Mouse (Mus musculus) stomach, postnatal 0 days (tissue): Measurements from ENCODE around the gene Fgfr2. TPM values are rescaled to one million over a fixed set of nuclear protein-coding genes. Genes with fewer than 3 reads are reported as not detected.

Experiments
- ATAC-seq: fragments of 200-750 bp; cut with Nextera tagmentation; 2 replicates; pipeline ENCODE4 v1.8.0; 2017; ENCODE audit not compliant: low FRiP score, low TSS enrichment
- DNase-seq: peaks from one replicate; pipeline ENCODE4 v3.0.0-alpha.2; 2016; ENCODE audit warnings: low spot score
- H3K27ac ChIP-seq: fragments of 300-500 bp; sonication (generic); replicated peaks from 2 replicates; pipeline ENCODE4 v1.5.1; 2014; ENCODE audit warnings: mild to moderate bottlenecking, control low read depth
- H3K27me3 ChIP-seq: fragments of 300-500 bp; sonication (generic); 2 replicates; pipeline ENCODE4 v1.6.1; 2014; ENCODE audit warnings: low read length; ENCODE audit not compliant: control insufficient read depth, insufficient read depth
- H3K36me3 ChIP-seq: fragments of 300-500 bp; sonication (generic); 2 replicates; pipeline ENCODE4 v1.6.1; 2014; ENCODE audit warnings: low read length, mixed read lengths; ENCODE audit not compliant: control insufficient read depth, insufficient read depth
- H3K4me1 ChIP-seq: fragments of 300-500 bp; sonication (generic); replicated peaks from 2 replicates; pipeline ENCODE4 v1.6.1; 2014; ENCODE audit warnings: antibody characterized with exemption; ENCODE audit not compliant: control insufficient read depth, insufficient read depth
- H3K4me2 ChIP-seq: fragments of 300-500 bp; sonication (generic); replicated peaks from 2 replicates; pipeline ENCODE4 v1.6.1; 2014; ENCODE audit warnings: low read depth, mild to moderate bottlenecking, control low read depth, moderate library complexity
- H3K4me3 ChIP-seq: fragments of 300-500 bp; sonication (generic); 2 replicates; pipeline ENCODE4 v1.5.1; 2014; ENCODE audit warnings: low read depth, low read length, control low read depth
- H3K9ac ChIP-seq: fragments of 300-500 bp; sonication (generic); 2 replicates; pipeline ENCODE4 v1.6.1; 2014; ENCODE audit warnings: mild to moderate bottlenecking, low read length, control low read depth, mixed read lengths
- H3K9me3 ChIP-seq: fragments of 300-500 bp; sonication (generic); 2 replicates; pipeline ENCODE4 v1.6.1; 2016; ENCODE audit warnings: low read length; ENCODE audit not compliant: control insufficient read depth
- CTCF ChIP-seq: IDR thresholded peaks from 2 replicates; pipeline ENCODE4 v1.5.1; 2016; ENCODE audit warnings: antibody characterized with exemption, low read depth, mild to moderate bottlenecking, moderate library complexity
- EP300 ChIP-seq: optimal IDR thresholded peaks from 2 replicates; pipeline ENCODE3; 2016; ENCODE audit warnings: antibody characterized with exemption
- WGBS: fragments of 180-500 bp; shearing (Covaris S2); extraction: QIAGEN DNeasy Blood & Tissue Kit; methylation state at CpG from one replicate; pipeline ENCODE4 v1.1.7; 2014; 5-methylcytosine and 5-hydroxymethylcytosine counted together
- polyA plus RNA-seq: library from polyadenylated mRNA; unstranded; fragments of >200 nt; fragmentation: Nextera tagmentation; extraction: Ambion mirVana; gene quantifications from 2 replicates; pipeline ENCODE4 v1.2.1, GENCODE M21; 2015

The Fgfr2 gene
- polyA plus RNA-seq, 1 experiment from 2014 or later: 60.8 TPM

GRCm38 (mm10) chr7:132814089-132814450 is 309.1 kb downstream of the Fgfr2 start:
- Histone ChIP-seq H3K4me2 (peak overlapping the region; percentile 95), H3K9ac (peak overlapping the region; percentile 87), H3K4me3 (peak overlapping the region; percentile 72), H3K27me3 (no peaks in the 10 kb centered on the region), H3K27ac (peak overlapping the region; percentile 93), H3K4me1 (peaks cover 15% of the 10 kb centered on the region), H3K36me3 (no peaks in the 10 kb centered on the region), H3K9me3 (no peaks in the 10 kb centered on the region)
- TF ChIP-seq EP300: no peak
- no peak for TF ChIP-seq CTCF
- 3% methylated on average over 7 of the region's 7 CpGs for WGBS
- ATAC-seq: no peak
- peak; percentile 53 for DNase-seq

- DNase-seq (peak; percentile 81), ATAC-seq (peak; percentile 70)
- WGBS: under 1% methylated on average over 65 of the region's 85 CpGs
- peak within 1 kb of the TSS; percentile 72 for H3K4me3 ChIP-seq
- H3K27ac ChIP-seq: peak within 1 kb of the TSS; percentile 93
- H3K27me3 ChIP-seq: no peaks in the 10 kb centered on the region
- H3K4me1 ChIP-seq: peaks cover 20% of the 10 kb centered on the region
- no peaks in the 10 kb centered on the region for H3K36me3 ChIP-seq
- no peak for TF ChIP-seq EP300
- TF ChIP-seq CTCF: no peak; the same call in 1 of the 2 replicates
- peak within 1 kb of the TSS; percentile 87 for H3K9ac ChIP-seq
- H3K4me2 ChIP-seq: peak within 1 kb of the TSS; percentile 95
- no peaks in the 10 kb centered on the region for H3K9me3 ChIP-seq
Measured at GRCm38 (mm10) chr7:132813416-132814088, 309.6 kb downstream of the Fgfr2 start, which contains the start of gene Fam53b. TSS of gene Fam53b (minus strand) at chr7:132813886.

GRCm38 (mm10) chr7:132812619-132813415 is 310.3 kb downstream of the Fgfr2 start:
- under 1% methylated on average over 58 of the region's 59 CpGs for WGBS
- ATAC-seq (peak; percentile 36; the same call in 1 of the 2 replicates), DNase-seq (peak; percentile 58)
- TF ChIP-seq CTCF (no peak), EP300 (no peak)
- H3K9ac ChIP-seq: peak overlapping the region; percentile 87
- peak overlapping the region; percentile 72 for H3K4me3 ChIP-seq
- no peaks in the 10 kb centered on the region for H3K9me3 ChIP-seq
- no peaks in the 10 kb centered on the region for H3K27me3 ChIP-seq
- peaks cover 20% of the 10 kb centered on the region for H3K4me1 ChIP-seq
- no peaks in the 10 kb centered on the region for H3K36me3 ChIP-seq
- peak overlapping the region; percentile 95 for H3K4me2 ChIP-seq
- peak overlapping the region; percentile 93 for H3K27ac ChIP-seq

- 29% methylated on average over 23 of the region's 23 CpGs for WGBS
- H3K27me3 ChIP-seq: no peaks in the 10 kb centered on the region
- peak overlapping the region; percentile 95 for H3K4me2 ChIP-seq
- TF ChIP-seq CTCF: peak; percentile 57
- no peak for TF ChIP-seq EP300
- H3K36me3 ChIP-seq: no peaks in the 10 kb centered on the region
- peak; percentile 52 for DNase-seq
- H3K27ac ChIP-seq: peak overlapping the region; percentile 93
- H3K9ac ChIP-seq: peak overlapping the region; percentile 87
- H3K4me3 ChIP-seq: peak overlapping the region; percentile 72
- ATAC-seq: no peak
- peaks cover 23% of the 10 kb centered on the region for H3K4me1 ChIP-seq
- H3K9me3 ChIP-seq: no peaks in the 10 kb centered on the region
Measured at GRCm38 (mm10) chr7:132811716-132812618, 311.2 kb downstream of the Fgfr2 start.

GRCm38 (mm10) chr7:132810879-132811278 is 312.3 kb downstream of the Fgfr2 start:
- Histone ChIP-seq H3K4me2 (0 out of 2 replicates have a peak overlapping the region, but pooled peaks have one; percentile 21), H3K27ac (peak overlapping the region; percentile 67; the same call in 1 of the 2 replicates), H3K27me3 (no peaks in the 10 kb centered on the region), H3K9me3 (no peaks in the 10 kb centered on the region), H3K36me3 (no peaks in the 10 kb centered on the region), H3K9ac (no peak overlapping the region), H3K4me1 (peaks cover 25% of the 10 kb centered on the region), H3K4me3 (no peak overlapping the region)
- peak; percentile 91 for DNase-seq
- peak; percentile 54 for ATAC-seq
- 61% methylated on average over 1 of the region's 1 CpGs for WGBS
- TF ChIP-seq EP300 (no peak), CTCF (peak; percentile 95)
